Mouse (Mus musculus) CH12.LX (cell line): Measurements from ENCODE around the gene Pls1. TPM values are rescaled to one million over a fixed set of nuclear protein-coding genes. Genes with fewer than 3 reads are reported as not detected.

Experiments
- DNase-seq: peaks from one replicate; pipeline ENCODE4 v3.0.0-alpha.2; 2013; ENCODE audit errors: extremely low read depth
- H3K27ac ChIP-seq: 2 replicates; pipeline ENCODE4 v1.5.1; 2012; ENCODE audit warnings: low read depth, mild to moderate bottlenecking, control low read depth, moderate library complexity; ENCODE audit not compliant: insufficient read depth
- H3K27me3 ChIP-seq: replicated peaks from 2 replicates; pipeline ENCODE3; 2012; ENCODE audit warnings: inconsistent platforms
- H3K36me3 ChIP-seq, 2 experiments: replicated peaks in 1 of 2; 2 replicates each; pipeline versions ENCODE3 to v1.6.1; 2012; ENCODE audit warnings: inconsistent platforms in 1 of 2, low read length in 1 of 2, mild to moderate bottlenecking in 1 of 2, mixed read lengths in 1 of 2, moderate library complexity in 1 of 2; ENCODE audit not compliant: control insufficient read depth in 1 of 2, insufficient read depth in 1 of 2
- H3K4me1 ChIP-seq, 2 experiments: 2 replicates each; pipeline ENCODE4 v1.6.1; 2012; ENCODE audit warnings: inconsistent platforms in 1 of 2, moderate library complexity in 1 of 2; ENCODE audit not compliant: insufficient read depth in 2 of 2, control insufficient read depth in 1 of 2
- H3K4me2 ChIP-seq: 2 replicates; pipeline ENCODE4 v1.6.1; 2012; ENCODE audit warnings: low read depth, mild to moderate bottlenecking, control low read depth; ENCODE audit not compliant: poor library complexity, insufficient read depth, severe bottlenecking
- H3K4me3 ChIP-seq, 3 experiments: fragments of 150-350 bp in 1 of 3; sonication (generic) in 1 of 3; replicated peaks in 1 of 3; 2 replicates each; pipeline versions ENCODE3 to v1.5.1; 2011 to 2012; ENCODE audit warnings: low read depth in 2 of 3, low read length in 2 of 3, mild to moderate bottlenecking in 2 of 3, moderate library complexity in 2 of 3, control low read depth in 1 of 3, improper control_type of control experiment in 1 of 3, inconsistent platforms in 1 of 3, mixed read lengths in 1 of 3; ENCODE audit not compliant: poor library complexity in 1 of 3
- H3K79me2 ChIP-seq: replicated peaks from 2 replicates; pipeline ENCODE4 v1.6.1; 2012; ENCODE audit warnings: mild to moderate bottlenecking, moderate library complexity; ENCODE audit not compliant: control insufficient read depth, poor library complexity, insufficient read depth, severe bottlenecking; ENCODE audit errors: extremely low read depth
- H3K9ac ChIP-seq: 2 replicates; pipeline ENCODE4 v1.6.1; 2012; ENCODE audit warnings: low read depth, mild to moderate bottlenecking, control low read depth, moderate library complexity; ENCODE audit not compliant: insufficient read depth
- H3K9me3 ChIP-seq: replicated peaks from 2 replicates; pipeline ENCODE3; 2012; ENCODE audit warnings: low read length, inconsistent platforms, mixed read lengths
- CHD1 ChIP-seq: IDR thresholded peaks from 2 replicates; pipeline ENCODE4 v1.6.1; 2012; ENCODE audit warnings: low read depth, low read length, improper control_type of control experiment, inconsistent platforms
- CHD2 ChIP-seq: IDR thresholded peaks from 2 replicates; pipeline ENCODE4 v1.6.1; 2011; ENCODE audit warnings: low read length, improper control_type of control experiment
- CTCF ChIP-seq, 2 experiments: IDR thresholded peaks in 1 of 2; conservative IDR thresholded peaks in 1 of 2; 2 replicates each; pipeline ENCODE4 v1.5.1; 2011 to 2012; ENCODE audit warnings: low read depth in 2 of 2, low read length in 2 of 2, improper control_type of control experiment in 1 of 2, inconsistent platforms in 1 of 2, mild to moderate bottlenecking in 1 of 2, moderate library complexity in 1 of 2
- E2F4 ChIP-seq: IDR thresholded peaks from 2 replicates; pipeline ENCODE4 v1.6.1; 2011; ENCODE audit warnings: low read depth, low read length, improper control_type of control experiment; ENCODE audit not compliant: insufficient replicate concordance
- ETS1 ChIP-seq: conservative IDR thresholded peaks from 2 replicates; pipeline ENCODE4 v1.6.1; 2012; ENCODE audit warnings: low read depth, mild to moderate bottlenecking, inconsistent platforms, low read length, improper control_type of control experiment, moderate library complexity
- IRF4 ChIP-seq: IDR thresholded peaks from 2 replicates; pipeline ENCODE4 v1.6.1; 2014; ENCODE audit warnings: low read depth, mild to moderate bottlenecking, inconsistent platforms, low read length, improper control_type of control experiment
- JUN ChIP-seq: IDR thresholded peaks from 2 replicates; pipeline ENCODE4 v1.6.1; 2011; ENCODE audit warnings: low read depth, mild to moderate bottlenecking, low read length, improper control_type of control experiment, moderate library complexity; ENCODE audit not compliant: insufficient read depth
- MAX ChIP-seq: IDR thresholded peaks from 2 replicates; pipeline ENCODE4 v1.6.1; 2011; ENCODE audit warnings: low read length, improper control_type of control experiment
- MAZ ChIP-seq: IDR thresholded peaks from 2 replicates; pipeline ENCODE4 v1.6.1; 2012; ENCODE audit warnings: low read depth, mild to moderate bottlenecking, inconsistent platforms, low read length, improper control_type of control experiment, moderate library complexity
- MXI1 ChIP-seq: IDR thresholded peaks from 2 replicates; pipeline ENCODE4 v1.6.1; 2011; ENCODE audit warnings: mild to moderate bottlenecking, low read depth, low read length, improper control_type of control experiment
- MYC ChIP-seq: IDR thresholded peaks from 2 replicates; pipeline ENCODE4 v1.6.1; 2011; ENCODE audit warnings: low read depth, mild to moderate bottlenecking, improper control_type of control experiment, low read length
- NELFE ChIP-seq: IDR thresholded peaks from 2 replicates; pipeline ENCODE4 v1.6.1; 2011; ENCODE audit warnings: low read depth, low read length, improper control_type of control experiment
- NRF1 ChIP-seq: IDR thresholded peaks from 2 replicates; pipeline ENCODE4 v1.6.1; 2014; ENCODE audit warnings: low read depth, mild to moderate bottlenecking, inconsistent platforms, low read length, improper control_type of control experiment, moderate library complexity
- PAX5 ChIP-seq: IDR thresholded peaks from 2 replicates; pipeline ENCODE4 v1.6.1; 2012; ENCODE audit warnings: low read length, inconsistent platforms, mixed read lengths
- POLR2A ChIP-seq: IDR thresholded peaks from 2 replicates; pipeline ENCODE4 v1.6.1; 2011; ENCODE audit warnings: low read depth, mild to moderate bottlenecking, improper control_type of control experiment, low read length
- RAD21 ChIP-seq: IDR thresholded peaks from 2 replicates; pipeline ENCODE4 v1.6.1; 2011; ENCODE audit warnings: low read depth, mild to moderate bottlenecking, low read length, improper control_type of control experiment, moderate library complexity
- SIN3A ChIP-seq: IDR thresholded peaks from 2 replicates; pipeline ENCODE4 v1.6.1; 2012; ENCODE audit warnings: low read length, improper control_type of control experiment, inconsistent platforms
- SMC3 ChIP-seq: IDR thresholded peaks from 2 replicates; pipeline ENCODE4 v1.6.1; 2011; ENCODE audit warnings: low read depth, low read length, improper control_type of control experiment
- UBTF ChIP-seq: IDR thresholded peaks from 2 replicates; pipeline ENCODE4 v1.6.1; 2012; ENCODE audit warnings: low read depth, mild to moderate bottlenecking, inconsistent platforms, low read length, improper control_type of control experiment, moderate library complexity
- USF2 ChIP-seq: conservative IDR thresholded peaks from 2 replicates; pipeline ENCODE4 v1.6.1; 2011; ENCODE audit warnings: low read depth, low read length, improper control_type of control experiment
- ZKSCAN1 ChIP-seq: IDR thresholded peaks from 2 replicates; pipeline ENCODE4 v1.6.1; 2012; ENCODE audit warnings: low read depth, inconsistent platforms, low read length, improper control_type of control experiment, borderline replicate concordance
- ZMIZ1 ChIP-seq: IDR thresholded peaks from 2 replicates; pipeline ENCODE4 v1.6.1; 2012; ENCODE audit warnings: low read depth, mild to moderate bottlenecking, inconsistent platforms, low read length, improper control_type of control experiment
- ZNF384 ChIP-seq: IDR thresholded peaks from 2 replicates; pipeline ENCODE4 v1.6.1; 2012; ENCODE audit warnings: low read depth, low read length, improper control_type of control experiment, inconsistent platforms
- dilution Hi-C: fragments of 300-500 bp; cut with MboI; formaldehyde crosslinking; loops from 2 replicates; pipeline ENCODE4 v1.14.3; 2020; ENCODE audit warnings: low sequenced_read_pairs; ENCODE audit not compliant: extremely low pct_unique_long_range_greater_than_20kb, extremely low pct_ligation_motif_present
- in situ Hi-C: fragments of 300-500 bp; cut with MboI; formaldehyde crosslinking; loops from 3 replicates; pipeline ENCODE4 v1.14.3; 2019; ENCODE audit warnings: low sequenced_read_pairs, low pct_ligation_motif_present, low pct_unique_long_range_greater_than_20kb, mixed read lengths
- polyA plus RNA-seq: library from polyadenylated mRNA; unstranded; fragments of >175 nt; gene quantifications from 2 replicates; pipeline ENCODE4 v1.2.1, GENCODE M21; 2012; ENCODE audit warnings: low read depth; ENCODE audit not compliant: insufficient read length
- total RNA-seq, 2 experiments: library from RNA; depleted of rRNA; stranded (reverse); fragments of 300-350 nt in 1 of 2; fragments of >200 nt in 1 of 2; gene quantifications; 2 replicates each; pipeline ENCODE4 v1.2.3; 2012 to 2014

Pls1 gene
- total and polyA plus RNA-seq, 3 experiments = 0.08 to 0.56 (median 0.40) TPM

DNA sequence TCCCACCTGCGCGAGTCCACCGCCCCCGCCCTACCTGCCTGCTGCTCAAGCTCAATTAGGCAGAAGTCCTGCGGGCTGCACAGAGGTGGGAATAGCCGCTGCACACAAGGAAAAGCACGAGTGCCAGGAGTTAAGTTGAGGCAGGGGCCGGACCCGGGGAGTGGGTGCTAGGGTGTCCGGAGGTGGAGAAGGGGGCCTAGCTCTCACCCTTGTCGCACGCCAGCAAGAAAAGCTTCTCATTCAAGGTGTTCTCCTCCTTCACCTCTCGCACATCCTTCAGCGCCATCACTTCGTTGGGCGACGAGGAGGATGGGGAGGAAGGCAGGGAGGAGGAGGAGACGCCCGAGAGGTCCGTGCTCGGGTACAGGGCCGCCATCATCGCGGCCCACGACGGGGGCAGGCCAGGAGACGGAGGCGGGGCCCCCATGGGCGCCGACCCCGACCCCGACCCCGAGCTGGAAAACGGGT, 95.6 kb downstream of the Pls1 start:
- H3K79me2 ChIP-seq = no peaks in the 10 kb centered on the region; the same call in 1 of the 2 replicates
- no peak overlapping the region for H3K27ac ChIP-seq
- no peak overlapping the region for H3K4me3 ChIP-seq
- no peak overlapping the region for H3K9ac ChIP-seq
- DNase-seq = no peak
- H3K4me2 ChIP-seq = no peak overlapping the region
- dilution Hi-C loops = no loop called here
- H3K9me3 ChIP-seq = peaks cover 11% of the 10 kb centered on the region
- H3K27me3 ChIP-seq = no peaks in the 10 kb centered on the region
- TF ChIP-seq UBTF (no peak), MYC (no peak), SIN3A (no peak), MXI1 (no peak), JUN (no peak), E2F4 (no peak), CTCF (conservative IDR thresholded peaks at IDR 0.05 in 1 of 2, IDR thresholded peaks at IDR 0.05 in 1 of 2; ENCODE audit: low read depth in 2 of 2, low read length in 2 of 2) (no peak), ZKSCAN1 (no peak), NELFE (no peak), ZMIZ1 (no peak), CHD1 (no peak), SMC3 (no peak), POLR2A (no peak), MAX (no peak), USF2 (no peak)
- 0 out of 4 replicates have a peak, but pooled peaks cover 0 to 5% of the 10 kb centered on the region in 2 experiments for H3K4me1 ChIP-seq
- no peaks in the 10 kb centered on the region for H3K36me3 ChIP-seq
- in situ Hi-C loops = no loop called here

DNA sequence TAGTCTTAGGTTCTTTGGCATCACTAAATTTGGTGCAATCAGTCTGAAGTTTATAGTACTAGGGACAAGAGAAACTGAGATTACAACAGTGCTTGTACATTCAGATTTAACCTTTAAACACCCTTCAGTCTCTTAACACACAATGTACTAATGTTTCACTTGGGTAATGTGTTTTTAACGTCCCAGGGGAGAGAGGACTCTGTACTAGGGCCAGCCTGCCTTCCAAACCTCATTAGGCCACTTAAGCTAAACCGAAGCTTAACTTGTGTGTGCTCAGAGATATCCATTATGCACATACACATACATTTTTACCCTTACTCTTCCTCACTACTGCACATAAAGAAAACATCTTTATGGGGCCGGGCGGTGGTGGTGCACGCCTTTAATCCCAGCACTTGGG, 97.8 kb downstream of the Pls1 start:
- no peak overlapping the region for H3K4me3 ChIP-seq
- no peak overlapping the region for H3K27ac ChIP-seq
- TF ChIP-seq CHD2 (no peak), NRF1 (no peak), PAX5 (no peak), ZMIZ1 (no peak), CTCF (conservative IDR thresholded peaks at IDR 0.05 in 1 of 2, IDR thresholded peaks at IDR 0.05 in 1 of 2; ENCODE audit: low read depth in 2 of 2, low read length in 2 of 2) (no peak), ZNF384 (no peak), ETS1 (no peak), MAZ (no peak), RAD21 (no peak), JUN (no peak), IRF4 (no peak), MYC (no peak), USF2 (no peak)
- H3K36me3 ChIP-seq = no peaks in the 10 kb centered on the region
- dilution Hi-C loops = no loop called here
- H3K27me3 ChIP-seq = no peaks in the 10 kb centered on the region
- no peak for DNase-seq
- no peak overlapping the region for H3K9ac ChIP-seq
- H3K9me3 ChIP-seq = peaks cover 11% of the 10 kb centered on the region
- in situ Hi-C loops = no loop called here
- no peaks in the 10 kb centered on the region; the same call in 1 of the 2 replicates for H3K79me2 ChIP-seq
- H3K4me2 ChIP-seq = no peak overlapping the region
- 0 out of 4 replicates have a peak, but pooled peaks cover 0 to 5% of the 10 kb centered on the region in 2 experiments for H3K4me1 ChIP-seq
